Mouse (Mus musculus): Measurements from ENCODE around the gene Cttnbp2. TPM values are rescaled to one million over a fixed set of nuclear protein-coding genes. Genes with fewer than 3 reads are reported as not detected.

Cttnbp2 gene
- polyA plus RNA-seq, 1 experiment from 2014 or later, result 25.1 TPM

DNA sequence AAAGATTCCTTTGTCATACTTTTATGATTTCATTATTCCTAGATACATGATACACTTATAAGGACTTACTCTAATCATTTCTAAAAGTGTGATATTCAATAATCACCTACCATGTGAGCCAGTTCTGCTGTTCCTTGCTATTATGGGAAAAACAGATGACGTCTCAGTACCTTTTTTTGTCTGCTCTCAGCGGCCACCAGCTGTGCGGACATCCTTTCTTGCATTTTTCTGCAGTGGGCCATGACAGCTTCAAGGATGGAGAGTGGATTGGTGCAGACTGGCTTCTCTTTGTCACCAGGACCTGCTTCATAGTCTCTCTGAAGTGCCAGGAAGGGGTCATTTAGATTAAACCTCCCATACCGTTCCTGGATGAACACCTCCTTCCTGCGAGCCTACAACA is 66.6 kb downstream of the Cttnbp2 start:
- WGBS, result 64% methylated on average over 5 of the region's 5 CpGs
- Histone ChIP-seq H3K4me2 (replicated peaks; ENCODE audit: low read depth, low read length) (no peak overlapping the region), H3K9me3 (ENCODE audit: control insufficient read depth, low read length) (no peaks in the 10 kb centered on the region), H3K4me1 (replicated peaks; ENCODE audit: control insufficient read depth, insufficient read depth, low read length) (no peaks in the 10 kb centered on the region), H3K4me3 (ENCODE audit: low read depth, low read length) (no peak overlapping the region), H3K36me3 (ENCODE audit: control insufficient read depth, insufficient read depth, low read length) (no peaks in the 10 kb centered on the region), H3K27ac (ENCODE audit: low read depth, low read length) (no peak overlapping the region), H3K27me3 (ENCODE audit: control insufficient read depth, insufficient read depth, low read length) (no peaks in the 10 kb centered on the region), H3K9ac (ENCODE audit: low read depth, low read length) (no peak overlapping the region)
- no peak for ATAC-seq (ENCODE audit: low FRiP score)
- DNase-seq (ENCODE audit: low spot score), result no peak

DNA sequence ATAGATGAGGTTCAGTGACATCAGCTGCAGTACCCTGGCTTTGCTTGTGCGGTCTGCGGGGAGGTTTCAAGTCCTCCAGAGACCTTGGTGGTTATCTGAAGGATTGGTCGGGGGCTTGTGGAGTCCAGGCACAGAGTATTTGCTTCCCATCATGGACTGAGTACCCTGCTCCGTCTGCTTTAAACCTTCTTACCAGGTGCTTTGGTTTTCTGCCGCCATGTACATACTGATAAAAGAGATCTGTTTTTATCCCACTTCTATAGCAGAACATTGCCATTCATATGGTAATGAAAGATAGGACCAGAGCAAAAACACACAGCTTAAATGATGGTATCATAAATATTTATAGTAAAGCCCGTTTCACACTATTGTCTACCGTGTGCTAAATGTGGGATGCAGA is 67.7 kb downstream of the Cttnbp2 start:
- DNase-seq (ENCODE audit: low spot score), result no peak
- 0 out of 2 replicates have a peak overlapping the region, but pooled peaks have one; percentile 7 for H3K27ac ChIP-seq (ENCODE audit: low read depth, low read length)

DNA sequence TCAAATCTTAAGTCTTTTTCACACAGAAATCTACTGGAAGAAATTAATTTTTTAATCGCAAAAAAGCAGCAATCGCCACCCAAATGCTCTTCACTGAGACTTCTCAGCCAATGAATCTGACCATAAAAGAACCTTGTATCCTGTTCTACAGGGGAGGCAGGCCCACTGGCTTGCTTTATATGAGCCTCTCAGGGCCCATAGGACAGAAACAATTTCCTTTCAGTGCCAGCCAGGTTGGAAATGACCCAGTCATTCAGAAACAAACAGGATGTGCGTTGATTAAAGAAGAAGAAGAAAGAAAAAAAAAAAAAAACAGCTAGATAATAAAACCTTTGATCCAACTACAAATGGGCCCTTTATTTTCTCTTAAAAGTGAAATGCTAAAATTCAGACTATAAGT is 68.3 kb downstream of the Cttnbp2 start:
- Histone ChIP-seq H3K9me3 (ENCODE audit: control insufficient read depth, low read length) (no peaks in the 10 kb centered on the region), H3K4me3 (ENCODE audit: low read depth, low read length) (no peak overlapping the region), H3K36me3 (ENCODE audit: control insufficient read depth, insufficient read depth, low read length) (no peaks in the 10 kb centered on the region), H3K4me2 (replicated peaks; ENCODE audit: low read depth, low read length) (no peak overlapping the region), H3K4me1 (replicated peaks; ENCODE audit: control insufficient read depth, insufficient read depth, low read length) (no peaks in the 10 kb centered on the region), H3K27me3 (ENCODE audit: control insufficient read depth, insufficient read depth, low read length) (no peaks in the 10 kb centered on the region), H3K9ac (ENCODE audit: low read depth, low read length) (no peak overlapping the region), H3K27ac (ENCODE audit: low read depth, low read length) (0 out of 2 replicates have a peak overlapping the region, but pooled peaks have one; percentile 7)
- ATAC-seq (ENCODE audit: low FRiP score) (no peak), DNase-seq (ENCODE audit: low spot score) (no peak)
- WGBS, result 70% methylated on average over 3 of the region's 3 CpGs

More for the DNA sequence above, 67.7 kb downstream of the Cttnbp2 start:
- Histone ChIP-seq H3K4me1 (replicated peaks; ENCODE audit: control insufficient read depth, insufficient read depth, low read length) (no peaks in the 10 kb centered on the region), H3K9me3 (ENCODE audit: control insufficient read depth, low read length) (no peaks in the 10 kb centered on the region), H3K36me3 (ENCODE audit: control insufficient read depth, insufficient read depth, low read length) (no peaks in the 10 kb centered on the region), H3K9ac (ENCODE audit: low read depth, low read length) (no peak overlapping the region), H3K4me3 (ENCODE audit: low read depth, low read length) (no peak overlapping the region), H3K27me3 (ENCODE audit: control insufficient read depth, insufficient read depth, low read length) (no peaks in the 10 kb centered on the region), H3K4me2 (replicated peaks; ENCODE audit: low read depth, low read length) (no peak overlapping the region)
- peak; percentile 56; the same call in 1 of the 2 replicates for ATAC-seq (ENCODE audit: low FRiP score)
- WGBS, result 45% methylated on average over 7 of the region's 7 CpGs

DNA sequence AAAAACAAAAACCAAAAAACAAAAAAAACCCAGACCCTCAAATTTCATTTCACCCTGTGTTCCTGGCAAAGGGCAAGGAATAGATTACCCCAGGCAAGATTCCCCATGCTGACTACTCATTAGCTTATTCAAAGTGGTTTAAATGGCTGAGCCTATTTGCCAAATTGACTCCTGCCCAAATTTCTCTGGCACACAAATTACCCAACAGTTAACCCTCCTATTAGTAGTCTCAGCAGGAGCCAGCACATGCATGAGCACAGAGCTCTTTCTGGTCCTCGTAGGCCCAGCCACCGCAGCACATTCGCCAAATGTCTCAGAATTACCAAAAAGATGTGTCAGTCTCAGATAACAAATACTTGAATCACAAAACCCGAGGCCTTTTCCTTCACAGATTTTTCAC is 68.9 kb downstream of the Cttnbp2 start:
- H3K9ac ChIP-seq (ENCODE audit: low read depth, low read length), result no peak overlapping the region
- H3K4me1 ChIP-seq (replicated peaks; ENCODE audit: control insufficient read depth, insufficient read depth, low read length), result no peaks in the 10 kb centered on the region
- no peak for DNase-seq (ENCODE audit: low spot score)
- no peak overlapping the region for H3K4me2 ChIP-seq (replicated peaks; ENCODE audit: low read depth, low read length)
- no peaks in the 10 kb centered on the region for H3K9me3 ChIP-seq (ENCODE audit: control insufficient read depth, low read length)
- 43% methylated on average over 4 of the region's 4 CpGs for WGBS
- ATAC-seq (ENCODE audit: low FRiP score), result no peak
- no peak overlapping the region for H3K27ac ChIP-seq (ENCODE audit: low read depth, low read length)
- no peaks in the 10 kb centered on the region for H3K36me3 ChIP-seq (ENCODE audit: control insufficient read depth, insufficient read depth, low read length)
- no peaks in the 10 kb centered on the region for H3K27me3 ChIP-seq (ENCODE audit: control insufficient read depth, insufficient read depth, low read length)
- no peak overlapping the region for H3K4me3 ChIP-seq (ENCODE audit: low read depth, low read length)

DNA sequence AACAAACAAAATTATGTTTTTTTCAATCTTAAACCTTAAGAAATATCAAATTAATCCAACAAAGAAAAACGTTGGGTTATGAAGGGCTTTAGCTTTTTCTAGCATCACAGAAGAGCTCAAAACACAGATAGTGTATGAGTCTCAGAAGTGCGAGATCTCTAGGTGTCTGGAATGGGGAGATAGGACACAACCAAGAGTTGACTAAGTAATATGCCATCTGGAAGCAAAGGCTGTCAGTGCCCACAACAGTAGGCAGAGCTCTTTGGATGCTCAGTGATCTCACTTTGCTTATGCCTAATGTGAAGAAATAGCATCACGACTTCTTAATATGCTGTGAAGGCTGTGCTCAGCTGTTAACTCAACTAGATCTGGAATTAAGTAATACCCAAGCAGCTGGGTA is 72.3 kb downstream of the Cttnbp2 start:
- H3K4me2 ChIP-seq (replicated peaks; ENCODE audit: low read depth, low read length), result no peak overlapping the region
- H3K4me1 ChIP-seq (replicated peaks; ENCODE audit: control insufficient read depth, insufficient read depth, low read length), result no peaks in the 10 kb centered on the region
- H3K36me3 ChIP-seq (ENCODE audit: control insufficient read depth, insufficient read depth, low read length), result no peaks in the 10 kb centered on the region
- no peaks in the 10 kb centered on the region for H3K9me3 ChIP-seq (ENCODE audit: control insufficient read depth, low read length)
- no peaks in the 10 kb centered on the region for H3K27me3 ChIP-seq (ENCODE audit: control insufficient read depth, insufficient read depth, low read length)
- no peak overlapping the region for H3K9ac ChIP-seq (ENCODE audit: low read depth, low read length)
- no peak for DNase-seq (ENCODE audit: low spot score)
- no peak overlapping the region for H3K27ac ChIP-seq (ENCODE audit: low read depth, low read length)
- no peak for ATAC-seq (ENCODE audit: low FRiP score)
- H3K4me3 ChIP-seq (ENCODE audit: low read depth, low read length), result no peak overlapping the region
- 87% methylated on average over 3 of the region's 3 CpGs for WGBS

DNA sequence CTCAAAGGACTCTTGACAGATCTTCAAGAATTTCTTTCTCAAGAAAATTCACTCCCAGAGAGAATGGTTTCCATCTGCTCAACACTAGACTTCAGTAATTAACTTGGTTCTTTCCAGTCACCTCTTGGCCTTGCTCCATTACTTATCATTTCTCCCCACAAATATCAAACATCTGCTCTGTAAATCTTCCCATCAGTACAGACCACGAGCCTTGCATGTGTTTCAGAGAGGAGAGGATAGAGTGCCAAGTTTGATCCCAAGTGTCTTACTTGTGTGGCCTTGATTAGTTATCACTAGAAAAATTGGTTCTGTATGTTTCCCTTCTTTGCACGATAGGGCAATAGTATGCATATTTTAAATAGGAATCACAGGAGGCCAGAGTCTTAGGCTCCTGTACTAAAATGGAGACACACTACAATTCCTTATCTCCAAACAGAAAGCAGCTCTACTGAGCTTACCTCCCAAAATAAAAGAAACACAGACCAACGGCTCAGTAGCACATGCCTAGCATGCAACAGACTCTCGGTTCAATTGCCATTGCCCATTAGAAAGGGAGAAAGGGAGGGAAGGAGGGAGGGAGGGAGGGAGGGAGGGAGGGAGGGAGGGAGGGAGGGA is 73.6 kb downstream of the Cttnbp2 start:
- WGBS, result 77% methylated on average over 4 of the region's 4 CpGs
- no peak for ATAC-seq (ENCODE audit: low FRiP score)
- H3K9me3 ChIP-seq (ENCODE audit: control insufficient read depth, low read length), result no peaks in the 10 kb centered on the region

DNA sequence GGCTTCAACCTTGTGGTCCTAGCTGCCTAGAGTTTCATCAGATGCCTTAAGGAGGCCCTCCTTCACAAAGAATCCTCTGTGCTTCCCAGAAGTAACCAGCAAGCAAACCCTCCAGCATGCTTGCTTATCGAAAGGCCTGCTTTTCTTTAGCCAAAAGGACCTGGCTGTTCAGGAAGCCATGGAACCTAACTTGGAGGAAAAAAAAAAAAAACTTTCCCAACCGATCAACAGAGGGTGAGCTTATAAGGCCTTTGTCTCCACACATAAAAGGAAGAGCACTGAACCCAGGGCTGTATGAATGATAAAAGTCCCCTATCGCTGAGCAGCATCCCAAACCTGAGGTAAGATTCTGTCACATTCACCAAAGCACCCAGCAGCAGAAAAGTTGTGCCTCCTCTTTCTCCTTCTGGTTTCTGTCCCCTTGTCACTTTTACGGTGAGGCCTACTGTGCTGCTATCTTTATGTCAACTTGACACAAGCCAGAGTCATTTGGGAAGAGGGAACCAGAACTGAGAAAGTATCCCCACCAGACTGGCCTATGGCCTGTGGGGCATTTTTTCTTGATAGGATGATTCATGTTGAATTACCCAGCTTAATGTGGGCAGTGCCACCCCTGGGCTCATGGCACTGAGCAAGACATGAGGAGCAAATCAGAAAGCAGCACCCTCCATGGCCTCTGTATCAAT is 78.4 kb downstream of the Cttnbp2 start:
- no peaks in the 10 kb centered on the region for H3K27me3 ChIP-seq (ENCODE audit: control insufficient read depth, insufficient read depth, low read length)
- no peaks in the 10 kb centered on the region for H3K36me3 ChIP-seq (ENCODE audit: control insufficient read depth, insufficient read depth, low read length)

More for the DNA sequence above, 73.6 kb downstream of the Cttnbp2 start:
- no peak for DNase-seq (ENCODE audit: low spot score)
- H3K4me3 ChIP-seq (ENCODE audit: low read depth, low read length), result no peak overlapping the region
- H3K36me3 ChIP-seq (ENCODE audit: control insufficient read depth, insufficient read depth, low read length), result no peaks in the 10 kb centered on the region
- H3K27ac ChIP-seq (ENCODE audit: low read depth, low read length), result no peak overlapping the region
- no peaks in the 10 kb centered on the region for H3K27me3 ChIP-seq (ENCODE audit: control insufficient read depth, insufficient read depth, low read length)
- no peaks in the 10 kb centered on the region for H3K4me1 ChIP-seq (replicated peaks; ENCODE audit: control insufficient read depth, insufficient read depth, low read length)
- no peak overlapping the region for H3K9ac ChIP-seq (ENCODE audit: low read depth, low read length)
- no peak overlapping the region for H3K4me2 ChIP-seq (replicated peaks; ENCODE audit: low read depth, low read length)

DNA sequence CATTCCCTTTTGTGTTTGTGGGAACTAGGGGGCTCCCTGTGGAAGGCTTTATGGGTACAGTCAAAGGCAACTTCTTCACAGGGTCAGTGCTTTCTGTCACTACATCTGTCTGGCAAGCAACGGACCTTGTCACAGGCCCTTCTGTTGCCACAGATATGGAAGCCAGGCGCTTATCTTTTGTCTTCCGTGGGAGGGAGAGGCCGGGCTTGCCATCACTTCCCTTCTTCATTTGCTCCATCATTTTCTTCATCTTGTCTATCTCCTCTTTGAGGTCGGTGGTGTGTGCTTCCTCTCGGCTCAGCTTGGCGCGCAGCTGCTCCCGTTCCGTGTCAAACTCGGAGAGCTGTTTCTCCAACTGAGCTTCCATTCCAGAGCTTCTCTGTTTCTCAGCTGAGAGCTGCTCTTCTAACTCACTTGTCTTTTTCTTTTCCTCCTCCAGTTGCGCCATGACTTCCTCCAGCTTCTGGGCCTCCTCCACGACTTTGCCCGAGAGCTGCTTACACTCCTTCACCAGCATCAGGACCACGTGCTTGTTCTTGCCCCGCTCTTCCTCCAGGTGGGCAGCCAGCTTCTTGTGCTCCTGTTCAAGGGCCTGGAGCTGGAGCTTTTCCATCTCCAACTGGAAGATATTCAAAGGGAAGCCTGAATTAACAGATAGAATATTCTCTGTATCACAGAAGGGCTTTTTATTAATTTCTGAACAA is 79.7 kb downstream of the Cttnbp2 start:
- no peak overlapping the region for H3K4me2 ChIP-seq (replicated peaks; ENCODE audit: low read depth, low read length)
- no peak overlapping the region for H3K4me3 ChIP-seq (ENCODE audit: low read depth, low read length)
- 92% methylated on average over 16 of the region's 16 CpGs for WGBS
- no peaks in the 10 kb centered on the region for H3K27me3 ChIP-seq (ENCODE audit: control insufficient read depth, insufficient read depth, low read length)
- H3K9me3 ChIP-seq (ENCODE audit: control insufficient read depth, low read length), result no peaks in the 10 kb centered on the region
- no peaks in the 10 kb centered on the region for H3K36me3 ChIP-seq (ENCODE audit: control insufficient read depth, insufficient read depth, low read length)
- no peak for DNase-seq (ENCODE audit: low spot score)
- ATAC-seq (ENCODE audit: low FRiP score), result no peak
- no peak overlapping the region for H3K27ac ChIP-seq (ENCODE audit: low read depth, low read length)
- no peak overlapping the region for H3K9ac ChIP-seq (ENCODE audit: low read depth, low read length)
- H3K4me1 ChIP-seq (replicated peaks; ENCODE audit: control insufficient read depth, insufficient read depth, low read length), result no peaks in the 10 kb centered on the region

More for the DNA sequence above, 78.4 kb downstream of the Cttnbp2 start:
- Histone ChIP-seq H3K4me3 (ENCODE audit: low read depth, low read length) (no peak overlapping the region), H3K4me2 (replicated peaks; ENCODE audit: low read depth, low read length) (no peak overlapping the region), H3K27ac (ENCODE audit: low read depth, low read length) (no peak overlapping the region), H3K4me1 (replicated peaks; ENCODE audit: control insufficient read depth, insufficient read depth, low read length) (no peaks in the 10 kb centered on the region), H3K9me3 (ENCODE audit: control insufficient read depth, low read length) (no peaks in the 10 kb centered on the region), H3K9ac (ENCODE audit: low read depth, low read length) (no peak overlapping the region)
- DNase-seq (ENCODE audit: low spot score), result no peak
- ATAC-seq (ENCODE audit: low FRiP score), result no peak
- WGBS, result 77% methylated on average over 4 of the region's 4 CpGs

Measured in hindbrain, embryonic 11.5 days (tissue).